Mouse (Mus musculus) ES-E14 (cell line): ENCODE results near the gene Rpl15. TPM values are rescaled to one million over a fixed set of nuclear protein-coding genes. Genes with fewer than 3 reads are reported as not detected.
"Not testable (repeated sequence)": the region's sequence is repeated elsewhere in the genome, so short reads cannot be mapped to it uniquely, and the experiment has no call there.

Source experiments
- DNase-seq: peaks from one replicate; pipeline ENCODE4 v3.0.0-alpha.2; 2013; ENCODE audit warnings: low read depth, low spot score
- H3K27ac ChIP-seq: 2 replicates; pipeline ENCODE4 v1.5.1; 2012; ENCODE audit warnings: low read depth, mild to moderate bottlenecking, low read length, moderate library complexity, mixed read lengths; ENCODE audit not compliant: poor library complexity, insufficient read depth, severe bottlenecking
- H3K36me3 ChIP-seq: 2 replicates; pipeline ENCODE4 v1.6.1; 2012; ENCODE audit warnings: mild to moderate bottlenecking, low read length, moderate library complexity, mixed read lengths; ENCODE audit not compliant: control insufficient read depth, poor library complexity, insufficient read depth, severe bottlenecking
- H3K4me1 ChIP-seq, 2 experiments: fragments of 150-350 bp in 1 of 2; sonication (generic) in 1 of 2; 2 replicates each; pipeline ENCODE4 v1.6.1; 2012; ENCODE audit warnings: low read length in 2 of 2, mild to moderate bottlenecking in 1 of 2, mixed read lengths in 1 of 2; ENCODE audit not compliant: control insufficient read depth in 2 of 2, insufficient read depth in 2 of 2, poor library complexity in 1 of 2
- H3K4me3 ChIP-seq, 2 experiments: fragments of 150-350 bp in 1 of 2; sonication (generic) in 1 of 2; 2 replicates each; pipeline ENCODE4 v1.5.1; 2012; ENCODE audit warnings: low read length in 2 of 2, low read depth in 1 of 2, mild to moderate bottlenecking in 1 of 2, mixed read lengths in 1 of 2; ENCODE audit not compliant: insufficient read depth in 1 of 2, poor library complexity in 1 of 2, severe bottlenecking in 1 of 2
- H3K9ac ChIP-seq: 2 replicates; pipeline ENCODE4 v1.6.1; 2012; ENCODE audit warnings: low read depth, mild to moderate bottlenecking, low read length, mixed read lengths; ENCODE audit not compliant: poor library complexity, insufficient read depth, severe bottlenecking
- H3K9me3 ChIP-seq: fragments of 150-350 bp; sonication (generic); 2 replicates; pipeline ENCODE4 v1.6.1; 2012; ENCODE audit warnings: low read depth, mild to moderate bottlenecking, low read length; ENCODE audit not compliant: control insufficient read depth, insufficient read depth
- CHD2 ChIP-seq: IDR thresholded peaks from 2 replicates; pipeline ENCODE4 v1.6.1; 2014; ENCODE audit warnings: mild to moderate bottlenecking, low read depth, low read length, inconsistent platforms
- HCFC1 ChIP-seq: IDR thresholded peaks from 2 replicates; pipeline ENCODE4 v1.6.1; 2012; ENCODE audit warnings: low read length, inconsistent platforms, borderline replicate concordance; ENCODE audit not compliant: insufficient read depth
- in situ Hi-C, 2 experiments: fragments of 600-800 bp; cut with MboI; formaldehyde crosslinking; loops; one replicate each; pipeline ENCODE4 v1.15.1; 2025; ENCODE audit warnings: low sequenced_read_pairs in 2 of 2, inconsistent platforms in 1 of 2; ENCODE audit not compliant: unreplicated experiment in 2 of 2
- total RNA-seq: library from RNA; depleted of rRNA; stranded (reverse); fragments of 300-350 nt; gene quantifications from 2 replicates; pipeline ENCODE4 v1.2.3, GENCODE M21; 2012

Gene Rpl15
- total RNA-seq, 1 experiment, result 1,639 TPM

DNA sequence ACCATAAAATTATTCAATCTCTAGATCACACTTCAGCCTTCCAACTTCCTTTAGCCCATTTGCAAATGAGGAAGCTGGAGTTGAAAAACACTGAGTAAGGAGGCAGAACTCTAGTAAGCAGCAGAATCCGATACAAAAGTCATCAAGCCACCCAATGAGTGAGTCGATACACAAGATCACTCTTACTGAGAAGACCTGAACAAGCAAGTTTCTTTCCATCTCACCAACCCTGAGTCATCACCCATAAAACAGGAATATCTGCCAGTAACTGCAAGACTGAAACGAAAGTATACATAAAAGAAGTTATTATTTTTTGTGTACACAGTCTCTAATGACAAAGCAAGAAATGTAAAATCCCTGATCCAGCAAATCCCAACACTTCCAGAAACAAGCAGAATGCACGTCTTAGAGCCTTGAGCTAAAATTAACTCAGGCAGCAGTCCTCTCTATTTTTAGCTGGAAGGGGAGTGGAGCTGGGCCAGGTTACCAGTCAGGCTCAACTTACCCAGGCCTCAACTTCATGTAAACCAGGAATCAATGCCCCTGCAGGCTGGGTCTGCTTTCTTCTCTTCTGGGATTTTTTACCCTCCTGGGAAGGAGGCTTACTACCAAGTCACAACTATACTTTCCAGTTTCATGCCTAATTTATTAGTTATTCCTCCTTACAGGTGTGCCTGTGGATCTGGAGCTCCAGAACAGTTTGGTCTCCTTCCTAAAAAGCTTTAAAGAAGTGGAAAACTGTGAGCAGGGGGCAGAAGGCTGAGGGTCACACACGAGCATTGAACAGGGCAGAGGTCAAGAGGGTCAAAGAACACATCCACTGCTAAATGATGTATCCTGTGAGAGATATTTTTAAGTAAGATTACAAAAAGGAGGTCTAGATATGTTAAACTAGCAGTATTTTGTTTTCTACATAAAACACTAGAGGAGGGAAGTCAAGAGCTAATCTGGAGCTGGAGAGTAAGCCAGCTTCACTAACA, 36.9 kb downstream of the Rpl15 start:
- no peaks in the 10 kb centered on the region for H3K9me3 ChIP-seq
- no peak for TF ChIP-seq CHD2
- H3K27ac ChIP-seq, result no peak overlapping the region
- no peak overlapping the region for H3K9ac ChIP-seq
- DNase-seq, result no peak
- H3K36me3 ChIP-seq, result no peaks in the 10 kb centered on the region
- no peak overlapping the region for H3K4me3 ChIP-seq
- in situ Hi-C loops, result no loop called here
- no peaks in the 10 kb centered on the region; a peak in 1 of 4 replicates for H3K4me1 ChIP-seq

DNA sequence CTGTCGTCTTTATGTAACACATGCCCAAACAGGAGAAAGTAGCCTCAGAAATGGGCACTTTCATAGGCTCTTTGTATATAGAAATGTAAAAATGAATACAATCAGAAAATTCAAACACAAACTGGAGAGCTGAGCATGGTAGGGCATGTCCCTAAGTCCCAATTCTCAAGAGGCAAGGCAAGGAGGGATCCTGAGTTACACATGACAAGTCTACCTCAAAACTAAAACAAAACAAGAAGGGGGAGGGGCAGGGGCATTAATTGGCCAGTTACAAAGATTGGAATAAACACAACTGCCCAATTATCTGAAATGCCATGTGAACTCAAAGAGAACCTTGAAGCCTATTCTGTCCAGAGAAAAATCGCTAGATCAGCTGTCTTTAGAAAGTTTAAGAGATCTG, 38.1 kb downstream of the Rpl15 start:
- H3K9me3 ChIP-seq, result no peaks in the 10 kb centered on the region
- H3K4me3 ChIP-seq, result no peak overlapping the region
- H3K4me1 ChIP-seq, result no peaks in the 10 kb centered on the region; a peak in 1 of 4 replicates
- no peak for TF ChIP-seq HCFC1
- no peak for TF ChIP-seq CHD2
- H3K9ac ChIP-seq, result no peak overlapping the region
- in situ Hi-C loops, result no loop called here
- H3K36me3 ChIP-seq, result no peaks in the 10 kb centered on the region
- no peak for DNase-seq
- H3K27ac ChIP-seq, result no peak overlapping the region

DNA sequence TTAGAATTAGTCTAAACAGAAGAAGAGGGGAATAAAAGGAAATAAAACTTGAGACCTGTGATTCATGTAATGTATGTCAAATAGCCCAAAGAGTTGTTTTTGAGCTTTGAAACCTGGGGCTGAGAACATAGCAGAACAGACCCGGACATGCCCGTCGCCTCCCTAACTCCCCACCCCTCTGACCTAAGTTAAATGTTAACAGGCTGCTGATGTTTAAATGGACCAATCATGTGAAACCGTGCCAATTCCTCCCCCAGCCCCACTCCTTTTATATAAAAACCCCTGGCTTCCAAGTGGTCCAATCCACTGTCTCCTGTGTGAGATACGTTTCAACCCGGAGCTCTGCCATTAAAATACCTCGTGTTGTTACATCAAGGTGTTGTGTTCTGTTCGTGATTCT, 39.3 kb downstream of the Rpl15 start:
- DNase-seq, H3K36me3 ChIP-seq, in situ Hi-C loops, H3K9ac ChIP-seq, H3K4me1 ChIP-seq, H3K27ac ChIP-seq, H3K9me3 ChIP-seq, H3K4me3 ChIP-seq: not testable (repeated sequence)

GRCm38 (mm10) chr14:18229751-18230150, 41.4 kb downstream of the Rpl15 start:
- in situ Hi-C loops, H3K9me3 ChIP-seq, H3K4me1 ChIP-seq: not testable (repeated sequence)

DNA sequence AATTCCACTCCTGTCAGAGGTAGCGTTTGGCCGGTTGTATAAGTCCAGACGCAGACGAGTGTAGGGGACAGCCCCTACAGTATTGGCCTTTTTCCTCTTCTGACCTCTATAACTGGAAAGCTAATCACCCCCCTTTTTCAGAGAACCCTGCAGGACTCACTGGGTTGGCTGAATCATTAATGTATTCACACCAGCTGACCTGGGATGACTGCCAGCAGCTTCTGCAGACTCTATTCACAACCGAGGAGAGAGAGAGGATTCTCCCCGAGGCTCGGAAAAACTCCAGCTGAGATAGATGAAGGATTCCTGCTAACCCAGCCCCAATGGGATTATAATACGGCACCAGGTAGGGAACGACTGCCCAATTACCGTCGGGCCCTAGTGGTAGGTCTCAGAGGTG, 45.0 kb downstream of the Rpl15 start:
- in situ Hi-C loops, DNase-seq, H3K4me1 ChIP-seq, H3K27ac ChIP-seq, H3K9ac ChIP-seq, H3K4me3 ChIP-seq, H3K36me3 ChIP-seq, H3K9me3 ChIP-seq: not testable (repeated sequence)

More at GRCm38 (mm10) chr14:18229751-18230150, 41.4 kb downstream of the Rpl15 start:
- DNase-seq, H3K36me3 ChIP-seq, H3K4me3 ChIP-seq, H3K27ac ChIP-seq, H3K9ac ChIP-seq: not testable (repeated sequence)

- H3K9me3 ChIP-seq, H3K4me1 ChIP-seq, DNase-seq, H3K9ac ChIP-seq, H3K27ac ChIP-seq, H3K4me3 ChIP-seq, in situ Hi-C loops, H3K36me3 ChIP-seq: not testable (repeated sequence)
These were observed 45.8 kb downstream of the Rpl15 start for GRCm38 (mm10) chr14:18225431-18225830.
